Mouse (Mus musculus): ENCODE measurements around the gene Dppa3. TPM values are rescaled to one million over a fixed set of nuclear protein-coding genes. Genes with fewer than 3 reads are reported as not detected.
"Not testable (repeated sequence)": the region's sequence is repeated elsewhere in the genome, so short reads cannot be mapped to it uniquely, and the experiment has no call there.

The Dppa3 gene
- total RNA-seq, 1 experiment from 2014 or later = not detected

DNA sequence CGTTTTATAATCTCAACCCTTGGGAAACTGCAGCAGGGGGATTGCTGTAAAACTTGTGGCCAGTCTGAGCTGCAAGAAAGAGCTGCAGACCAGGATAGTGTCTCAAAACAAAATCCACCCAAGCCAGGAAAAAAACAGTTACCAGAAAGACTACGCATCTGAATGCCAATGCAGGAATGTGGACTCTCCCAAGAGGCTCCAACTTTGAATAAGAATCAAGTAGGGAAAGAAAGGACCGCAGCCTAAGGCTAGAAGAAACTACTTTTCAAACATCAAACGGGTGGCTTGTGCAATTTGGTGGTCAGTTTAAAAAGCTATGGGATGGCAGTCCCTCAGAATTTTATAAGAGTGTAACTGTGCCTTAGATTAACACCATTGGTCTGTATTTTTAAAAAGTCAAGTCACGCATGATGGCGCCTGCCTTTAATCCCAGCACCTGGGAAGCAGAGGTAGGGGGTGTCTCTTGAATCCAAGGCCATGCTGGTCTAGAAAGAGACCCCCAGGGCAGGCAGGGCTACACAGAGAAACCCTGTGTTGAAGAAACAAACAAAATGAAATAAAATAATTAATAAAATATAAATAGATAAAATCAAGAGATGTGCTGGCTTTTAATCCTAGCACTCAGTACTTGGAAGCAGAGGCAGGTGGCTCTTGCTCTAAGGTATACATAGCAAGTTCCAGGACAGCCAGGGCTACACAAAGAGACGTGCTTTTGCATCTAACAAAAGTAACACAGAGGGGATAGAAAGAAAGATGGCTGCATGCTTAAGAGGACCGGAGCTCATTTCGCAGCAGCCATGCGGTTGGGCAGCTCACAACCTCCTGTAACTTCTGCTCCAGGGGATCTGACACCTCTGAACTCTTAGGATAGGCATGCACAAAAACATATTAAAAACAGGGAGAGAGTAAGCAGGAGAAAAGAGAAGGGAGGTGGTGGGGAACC, 17.5 kb upstream of the Dppa3 start:
- no peak for ATAC-seq (ENCODE audit: extremely low read depth, insufficient number of reproducible peaks, low FRiP score, poor library complexity, severe bottlenecking)

DNA sequence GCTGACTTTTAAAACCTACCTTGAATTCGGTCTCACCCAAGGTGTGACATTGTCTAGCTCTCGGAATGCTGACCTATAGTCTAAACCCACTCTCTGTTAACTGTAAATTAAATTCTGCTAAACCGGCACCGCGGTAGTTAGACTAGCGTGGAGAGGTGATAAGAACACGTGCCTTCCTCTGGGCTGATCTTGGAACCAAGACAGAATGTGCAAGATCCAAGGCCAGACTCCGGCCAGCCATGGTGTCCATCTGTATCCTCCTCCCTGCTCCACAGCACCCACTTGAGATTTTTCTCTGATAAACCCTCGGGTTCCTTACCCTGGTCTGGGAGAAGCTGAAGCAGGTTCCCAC, 16.9 kb upstream of the Dppa3 start:
- no peak for ATAC-seq (ENCODE audit: extremely low read depth, insufficient number of reproducible peaks, low FRiP score, poor library complexity, severe bottlenecking)

DNA sequence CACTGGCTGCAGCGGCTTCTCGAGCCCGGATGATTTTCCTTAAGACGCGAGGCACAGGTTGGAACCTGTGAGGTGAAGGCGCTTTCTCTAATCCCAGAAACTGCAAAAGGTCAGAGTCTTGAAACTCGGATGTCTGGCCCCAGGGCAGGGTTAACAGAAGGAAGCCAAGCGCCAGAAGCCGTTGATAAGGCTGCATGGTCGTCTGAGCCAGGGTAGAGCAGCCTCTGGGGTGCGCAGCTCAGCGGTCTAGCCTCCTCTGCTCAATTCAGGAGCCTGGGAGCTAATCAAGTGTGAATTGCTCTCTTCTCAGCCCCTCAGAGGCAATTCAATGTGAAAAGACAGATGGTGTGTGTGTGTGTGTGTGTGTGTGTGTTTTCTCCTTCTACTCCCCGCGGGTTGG, 16.4 kb upstream of the Dppa3 start, which contains the start of gene Gdf3:
Gene Gdf3 (minus strand): TSS at position 317 of the 400 bp plus-strand sequence.
- ATAC-seq (ENCODE audit: extremely low read depth, insufficient number of reproducible peaks, low FRiP score, poor library complexity, severe bottlenecking) = no peak

DNA sequence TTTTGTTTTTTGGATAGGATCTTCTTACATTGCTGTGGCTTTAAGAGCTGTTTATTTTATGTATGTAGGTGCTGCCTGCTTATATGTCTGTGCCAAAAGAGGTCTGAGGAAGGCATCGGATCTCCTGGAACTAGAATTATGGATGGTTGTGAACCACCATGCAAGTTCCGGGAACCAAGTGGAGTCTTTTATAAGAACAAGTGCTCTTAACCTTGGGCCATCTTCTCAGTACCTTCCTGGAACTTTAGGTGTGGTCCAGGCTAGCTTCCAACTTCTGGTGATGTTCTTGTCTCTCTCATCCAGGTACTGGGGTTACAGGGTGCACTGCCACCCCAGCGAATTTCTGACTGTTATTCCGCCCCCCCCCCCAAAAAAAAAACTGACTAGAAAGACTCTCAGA, 13.8 kb upstream of the Dppa3 start:
- no peak for ATAC-seq (ENCODE audit: extremely low read depth, insufficient number of reproducible peaks, low FRiP score, poor library complexity, severe bottlenecking)

DNA sequence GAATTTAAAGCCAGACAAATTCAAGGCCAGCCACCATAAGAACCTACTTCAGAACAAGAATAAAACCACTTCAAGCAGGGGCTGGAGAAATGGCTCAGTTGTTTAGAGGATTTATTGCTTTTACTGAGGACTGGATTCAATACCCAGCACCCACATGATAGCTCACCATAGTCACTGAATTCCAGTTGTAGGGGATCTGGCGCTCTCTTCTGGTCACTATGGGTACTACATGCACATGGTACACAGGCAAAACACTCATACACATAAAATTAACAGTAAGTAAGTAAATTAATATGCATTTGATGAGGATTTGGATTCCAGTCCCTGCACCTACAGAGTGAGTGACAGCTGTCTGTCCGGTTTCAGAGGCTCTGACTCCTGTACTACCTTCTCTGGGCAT, 12.2 kb upstream of the Dppa3 start:
- peak; percentile 80; the same call in 1 of the 2 replicates for ATAC-seq (ENCODE audit: extremely low read depth, insufficient number of reproducible peaks, low FRiP score, poor library complexity, severe bottlenecking)

DNA sequence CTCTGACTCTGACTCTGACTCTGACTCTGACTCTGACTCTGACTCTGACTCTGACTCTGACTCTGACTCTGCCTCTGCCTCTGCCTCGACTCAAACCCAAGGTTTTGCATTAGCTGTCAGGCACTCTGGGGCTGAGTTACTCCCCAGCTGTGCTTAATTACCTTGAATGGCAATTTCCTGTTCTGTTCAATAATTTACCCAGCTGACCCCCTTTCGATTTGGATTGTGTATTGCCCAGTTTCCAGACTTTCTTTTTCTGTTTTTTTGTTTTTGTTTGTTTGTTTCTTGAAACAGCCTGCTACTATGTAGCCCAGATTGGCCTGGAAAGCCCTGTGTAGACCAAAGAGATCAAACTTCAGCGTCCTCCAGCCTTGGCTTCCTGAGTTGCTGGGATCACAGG, 10.2 kb upstream of the Dppa3 start:
- no peak for ATAC-seq (ENCODE audit: extremely low read depth, insufficient number of reproducible peaks, low FRiP score, poor library complexity, severe bottlenecking)

DNA sequence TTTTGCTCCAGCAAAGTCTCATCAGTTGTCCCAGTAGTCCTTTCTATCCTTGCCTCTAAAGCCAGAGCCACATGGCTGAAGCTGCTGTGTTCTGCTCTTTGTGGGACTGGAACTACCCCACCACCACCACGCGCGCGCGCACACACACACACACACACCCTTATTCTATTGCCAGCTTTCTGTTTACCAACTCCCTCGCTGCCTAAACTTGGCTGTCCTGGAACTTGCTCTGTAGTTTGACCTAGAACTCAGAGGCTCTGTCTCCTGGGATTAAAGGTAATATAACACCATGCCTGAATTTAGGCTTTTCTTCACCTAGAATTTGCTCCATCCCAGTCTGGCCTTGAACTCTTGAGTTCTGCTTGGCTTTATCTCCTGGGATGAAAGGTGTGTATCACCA, 5.1 kb upstream of the Dppa3 start:
- no peak for ATAC-seq (ENCODE audit: extremely low read depth, insufficient number of reproducible peaks, low FRiP score, poor library complexity, severe bottlenecking)

DNA sequence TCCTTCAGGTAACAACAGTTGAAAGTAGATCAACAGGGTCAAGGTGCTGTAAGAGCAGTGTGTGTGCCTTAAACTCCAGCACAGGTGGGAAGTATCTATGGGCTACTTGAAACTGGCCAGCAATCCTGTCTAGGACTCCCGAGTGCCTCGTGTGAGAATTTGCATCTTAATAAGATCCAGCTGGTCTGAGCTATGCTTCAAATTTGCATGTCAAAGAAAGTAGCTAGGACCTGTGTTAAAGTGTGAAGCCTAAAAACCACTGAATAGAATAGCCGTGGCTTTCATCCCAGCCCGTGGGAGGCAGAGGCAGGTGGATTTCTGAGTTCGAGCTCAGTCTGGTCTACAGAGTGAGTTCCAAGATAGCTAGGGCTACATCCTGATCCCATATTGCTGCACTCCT, 1.7 kb upstream of the Dppa3 start:
- ATAC-seq (ENCODE audit: extremely low read depth, insufficient number of reproducible peaks, low FRiP score, poor library complexity, severe bottlenecking) = no peak

DNA sequence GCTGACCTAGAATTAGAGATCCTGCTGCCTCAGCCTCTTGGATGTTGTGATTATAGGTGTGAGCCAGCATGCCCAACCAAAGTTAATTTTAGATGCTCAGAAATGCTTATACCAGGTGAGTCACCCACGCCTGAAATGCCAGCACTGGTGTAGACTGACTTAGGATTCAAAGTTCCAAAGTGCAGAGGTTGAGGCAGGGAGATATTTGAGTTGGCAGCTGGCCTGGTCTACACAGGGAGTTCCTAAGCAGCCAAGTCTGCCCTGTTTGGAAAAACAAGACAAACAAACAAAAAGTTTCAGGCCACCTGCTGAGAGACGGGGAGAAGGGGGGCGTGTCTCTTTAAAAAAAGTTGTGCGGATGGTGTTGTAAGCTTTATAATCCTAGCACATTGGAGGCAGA, 1.1 kb upstream of the Dppa3 start:
- no peak for ATAC-seq (ENCODE audit: extremely low read depth, insufficient number of reproducible peaks, low FRiP score, poor library complexity, severe bottlenecking)

DNA sequence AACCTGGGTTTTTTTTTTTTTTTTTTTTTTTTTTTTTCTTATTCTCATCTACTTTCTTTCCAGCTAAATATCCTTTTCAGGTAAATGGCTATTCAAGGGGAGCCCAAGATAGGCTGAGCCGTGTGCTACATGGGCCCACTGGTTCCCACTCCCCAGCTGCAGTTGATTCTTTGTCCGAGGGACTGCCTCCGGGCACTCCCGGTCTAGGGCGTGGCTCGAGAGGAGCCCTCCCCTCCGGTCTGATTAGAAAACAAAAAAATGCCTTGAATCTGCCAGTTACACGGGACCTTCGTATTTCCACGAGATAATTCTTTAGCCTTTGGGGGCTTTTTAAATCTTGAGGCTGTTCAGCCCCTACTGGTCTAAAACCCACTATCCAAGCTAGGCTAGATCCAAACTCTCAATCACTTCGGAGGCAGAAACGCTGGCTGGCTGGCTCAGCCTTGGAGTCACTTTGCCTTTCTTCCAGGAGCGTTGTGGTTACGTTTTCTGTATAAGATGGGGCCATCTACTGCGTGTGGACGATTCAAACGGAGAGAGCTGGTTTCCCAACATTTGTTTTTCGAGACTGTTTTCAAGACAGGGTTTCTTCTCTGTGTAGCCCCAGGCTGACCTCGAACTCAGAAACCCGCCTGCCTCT, 1.4 kb downstream of the Dppa3 start:
- no peak for ATAC-seq (ENCODE audit: extremely low read depth, insufficient number of reproducible peaks, low FRiP score, poor library complexity, severe bottlenecking)

DNA sequence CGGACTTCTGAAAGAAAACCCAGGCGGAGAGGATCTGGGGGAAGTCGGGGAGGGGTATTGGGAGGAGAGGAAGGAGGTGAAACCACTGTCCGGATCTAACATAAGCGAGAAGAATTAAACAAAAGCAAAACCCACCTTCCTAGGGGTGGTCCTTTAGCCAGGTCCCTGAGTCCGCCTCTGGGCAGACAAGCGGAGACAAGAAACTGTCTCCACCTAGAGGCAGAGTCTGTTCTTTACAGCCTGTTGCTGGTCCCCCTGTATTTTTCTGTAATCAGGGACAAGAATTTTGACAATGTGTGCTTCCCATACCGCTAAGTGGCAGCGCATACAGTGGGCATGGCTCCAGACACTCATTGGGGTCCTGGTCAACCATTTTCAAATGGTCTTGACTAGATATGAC, 7.2 kb downstream of the Dppa3 start:
- ATAC-seq (ENCODE audit: extremely low read depth, insufficient number of reproducible peaks, low FRiP score, poor library complexity, severe bottlenecking) = peak; percentile 56; the same call in 1 of the 2 replicates

DNA sequence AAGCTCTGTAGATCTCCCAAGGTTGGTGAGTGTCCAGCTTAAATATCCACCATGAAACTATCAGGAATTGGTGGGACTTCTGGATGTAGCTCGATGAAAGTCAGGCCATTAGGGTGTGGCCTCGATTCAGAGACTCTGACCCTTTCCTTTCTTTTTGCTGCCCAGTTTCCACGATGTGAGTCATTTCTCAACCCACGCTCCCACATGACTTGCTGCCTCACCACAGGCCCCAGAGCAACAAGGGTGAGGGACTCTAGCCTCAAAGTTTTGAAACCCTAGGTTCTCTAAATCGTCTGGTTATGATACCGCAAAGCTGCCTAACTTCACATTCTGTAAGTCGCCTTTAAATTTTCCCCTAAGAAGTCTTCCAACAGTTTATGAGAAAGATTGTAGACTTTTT, 9.1 kb downstream of the Dppa3 start:
- peak; percentile 91 for ATAC-seq (ENCODE audit: extremely low read depth, insufficient number of reproducible peaks, low FRiP score, poor library complexity, severe bottlenecking)

DNA sequence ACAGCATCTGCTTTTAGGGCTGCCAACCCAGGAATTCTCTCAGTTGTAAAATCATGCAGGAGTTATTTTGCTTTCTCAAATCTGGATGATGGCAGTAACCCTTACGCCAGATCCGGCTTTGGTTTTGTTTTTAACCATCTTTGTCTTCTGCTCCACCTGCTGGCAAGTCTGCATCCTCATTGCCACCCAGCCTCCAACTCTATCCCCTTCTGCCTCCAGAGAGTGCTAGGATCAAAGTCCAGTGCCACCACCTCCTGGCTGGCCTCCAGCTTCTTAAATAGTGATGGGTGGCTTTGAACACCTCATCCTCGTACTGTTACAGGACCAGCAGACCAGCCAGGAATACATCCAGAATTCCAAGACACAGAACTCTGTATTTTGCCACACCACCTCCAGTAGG, 10.5 kb downstream of the Dppa3 start:
- ATAC-seq (ENCODE audit: extremely low read depth, insufficient number of reproducible peaks, low FRiP score, poor library complexity, severe bottlenecking) = no peak

DNA sequence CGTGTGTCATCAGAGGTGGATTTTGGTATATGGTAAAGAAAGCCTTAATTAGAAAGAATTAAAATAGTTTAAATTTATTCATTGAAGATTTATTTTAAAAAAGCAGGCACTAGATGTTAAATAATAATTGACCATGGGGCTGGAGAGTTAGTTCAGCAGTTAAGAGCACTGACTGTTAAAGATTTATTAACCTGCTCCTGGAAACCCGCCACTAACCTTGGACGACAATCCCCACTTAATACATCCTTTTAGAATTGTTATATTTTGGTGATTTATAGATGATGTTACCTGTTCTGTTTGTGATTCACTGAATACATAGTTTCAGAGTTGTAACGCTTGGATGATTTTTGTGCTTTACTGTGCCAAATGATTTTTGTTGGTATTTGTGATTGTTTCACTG, 11.4 kb downstream of the Dppa3 start:
- ATAC-seq (ENCODE audit: extremely low read depth, insufficient number of reproducible peaks, low FRiP score, poor library complexity, severe bottlenecking) = not testable (repeated sequence)

DNA sequence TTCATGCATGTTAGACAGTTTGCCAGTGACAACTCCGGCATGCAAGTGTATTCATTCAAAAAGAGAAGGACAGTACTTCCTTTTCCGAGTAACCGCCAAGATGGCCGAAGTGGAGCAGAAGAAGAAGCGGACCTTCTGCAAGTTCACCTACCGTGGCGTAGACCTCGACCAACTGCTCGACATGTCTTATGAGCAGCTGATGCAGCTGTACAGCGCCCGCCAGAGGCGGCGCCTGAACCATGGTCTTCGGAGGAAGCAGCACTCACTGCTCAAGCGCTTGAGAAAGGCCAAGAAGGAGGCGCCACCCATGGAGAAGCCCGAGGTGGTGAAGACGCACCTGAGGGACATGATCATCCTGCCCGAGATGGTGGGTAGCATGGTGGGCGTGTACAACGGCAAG, 18.0 kb downstream of the Dppa3 start:
- ATAC-seq (ENCODE audit: extremely low read depth, insufficient number of reproducible peaks, low FRiP score, poor library complexity, severe bottlenecking) = not testable (repeated sequence)

DNA sequence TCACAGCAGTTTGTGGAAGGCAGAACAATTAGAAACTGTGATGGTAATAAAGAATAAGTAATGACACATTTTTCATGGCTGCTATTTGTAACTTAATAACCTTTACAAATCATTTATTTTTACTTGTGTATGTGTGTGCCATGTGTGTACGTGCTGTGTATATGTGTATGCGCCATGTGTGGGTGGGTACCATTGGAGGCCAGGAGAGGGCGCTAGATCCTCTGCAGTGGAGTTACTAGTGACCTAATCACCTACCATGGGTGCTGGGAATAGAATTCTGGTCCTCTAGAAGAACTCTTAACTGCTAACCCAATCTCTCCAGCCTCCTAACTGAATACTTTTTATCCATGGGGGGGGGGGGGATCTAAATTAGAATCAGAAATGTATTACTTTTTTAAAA, 23.7 kb downstream of the Dppa3 start:
- no peak for ATAC-seq (ENCODE audit: extremely low read depth, insufficient number of reproducible peaks, low FRiP score, poor library complexity, severe bottlenecking)

DNA sequence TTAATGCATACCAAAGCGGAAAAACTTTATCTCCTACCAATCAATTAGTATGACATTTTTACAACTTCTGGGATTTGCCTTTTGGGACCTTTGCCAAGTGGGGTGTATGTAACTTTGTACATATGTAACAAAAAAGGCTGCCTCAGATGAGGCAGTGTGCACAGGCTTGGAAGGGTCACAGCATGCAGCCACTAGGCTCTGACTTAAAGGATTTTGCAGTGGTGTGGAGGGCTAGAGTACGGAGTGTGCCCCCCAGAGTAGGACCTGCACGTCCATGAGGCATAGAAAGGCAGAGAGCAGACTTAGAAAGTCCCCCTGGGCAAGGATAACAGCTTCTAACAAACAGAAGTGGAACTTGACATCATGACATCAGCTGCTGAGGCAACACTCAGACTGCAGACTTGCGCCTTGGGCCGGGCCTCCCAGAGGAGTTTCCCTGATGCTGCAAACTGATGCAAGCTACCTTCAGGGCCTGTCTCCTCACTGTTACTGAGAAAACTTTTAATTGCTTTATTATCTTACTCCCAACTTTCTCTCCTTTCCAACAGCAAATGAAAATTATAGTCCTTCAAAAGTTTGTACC, 24.3 kb downstream of the Dppa3 start:
- ATAC-seq (ENCODE audit: extremely low read depth, insufficient number of reproducible peaks, low FRiP score, poor library complexity, severe bottlenecking) = no peak

DNA sequence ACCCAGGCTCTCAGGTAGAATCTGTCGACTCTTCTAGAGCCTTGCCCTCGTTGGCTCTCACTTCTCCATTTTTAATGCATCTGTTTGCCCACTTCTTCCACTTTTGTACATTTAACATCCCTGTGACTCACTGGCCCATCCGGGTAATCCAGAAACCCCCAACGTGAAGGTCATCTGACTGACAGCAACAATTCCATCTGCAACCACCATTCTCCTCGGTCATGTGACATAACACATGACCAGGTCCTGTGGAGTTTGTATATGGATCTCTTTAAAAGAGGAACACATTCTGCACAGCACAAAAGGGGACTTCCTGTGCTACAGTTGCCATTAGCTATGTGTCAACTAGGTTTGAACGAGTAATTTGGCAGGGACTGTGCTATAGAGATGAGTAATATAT, 28.1 kb downstream of the Dppa3 start:
- peak; percentile 67 for ATAC-seq (ENCODE audit: extremely low read depth, insufficient number of reproducible peaks, low FRiP score, poor library complexity, severe bottlenecking)

DNA sequence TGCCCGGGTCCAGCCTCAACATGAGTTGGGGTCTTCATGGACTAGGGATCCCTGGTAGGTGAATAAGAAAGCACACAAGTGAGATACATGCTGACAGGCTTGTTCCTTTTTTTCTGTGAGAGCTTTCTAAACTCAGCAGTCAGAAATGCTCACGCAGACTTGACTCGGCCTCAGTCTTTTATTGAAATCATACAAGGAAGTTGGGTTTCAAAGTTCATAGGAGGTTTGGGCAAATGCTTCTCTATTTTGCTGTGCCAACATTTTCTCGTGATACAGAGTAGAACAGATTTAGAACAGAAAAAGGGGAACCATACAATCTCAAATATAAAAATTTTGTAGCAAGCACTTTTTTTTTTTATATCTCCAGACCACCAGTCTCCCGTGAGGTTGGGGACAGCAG, 31.4 kb downstream of the Dppa3 start:
- no peak for ATAC-seq (ENCODE audit: extremely low read depth, insufficient number of reproducible peaks, low FRiP score, poor library complexity, severe bottlenecking)

DNA sequence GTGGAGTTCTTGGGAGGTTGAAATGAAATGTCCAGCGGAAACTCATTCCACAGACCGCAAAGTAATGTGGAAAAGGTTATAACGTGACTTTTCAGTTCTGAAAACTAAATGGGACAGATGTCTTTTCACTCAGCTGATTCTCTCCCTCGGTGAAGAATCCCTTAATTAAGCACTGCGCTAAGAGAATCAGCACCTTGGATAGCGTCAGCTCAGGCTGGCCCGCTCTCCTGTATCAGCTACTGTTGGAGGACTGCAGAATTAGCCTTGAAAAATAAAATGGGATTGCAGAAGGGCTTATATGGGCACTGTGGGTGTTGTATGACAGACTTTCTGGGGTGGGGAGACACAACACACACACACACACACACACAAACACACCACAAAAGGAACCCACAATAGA, 33.4 kb downstream of the Dppa3 start:
- ATAC-seq (ENCODE audit: extremely low read depth, insufficient number of reproducible peaks, low FRiP score, poor library complexity, severe bottlenecking) = no peak

Data from neutrophil, adult 5-6 weeks (primary cell).